Mouse (Mus musculus): Measurements from ENCODE around the gene Slc52a3.
"Not testable (repeated sequence)": the region's sequence is repeated elsewhere in the genome, so short reads cannot be mapped to it uniquely, and the experiment has no call there.

The Slc52a3 gene

DNA sequence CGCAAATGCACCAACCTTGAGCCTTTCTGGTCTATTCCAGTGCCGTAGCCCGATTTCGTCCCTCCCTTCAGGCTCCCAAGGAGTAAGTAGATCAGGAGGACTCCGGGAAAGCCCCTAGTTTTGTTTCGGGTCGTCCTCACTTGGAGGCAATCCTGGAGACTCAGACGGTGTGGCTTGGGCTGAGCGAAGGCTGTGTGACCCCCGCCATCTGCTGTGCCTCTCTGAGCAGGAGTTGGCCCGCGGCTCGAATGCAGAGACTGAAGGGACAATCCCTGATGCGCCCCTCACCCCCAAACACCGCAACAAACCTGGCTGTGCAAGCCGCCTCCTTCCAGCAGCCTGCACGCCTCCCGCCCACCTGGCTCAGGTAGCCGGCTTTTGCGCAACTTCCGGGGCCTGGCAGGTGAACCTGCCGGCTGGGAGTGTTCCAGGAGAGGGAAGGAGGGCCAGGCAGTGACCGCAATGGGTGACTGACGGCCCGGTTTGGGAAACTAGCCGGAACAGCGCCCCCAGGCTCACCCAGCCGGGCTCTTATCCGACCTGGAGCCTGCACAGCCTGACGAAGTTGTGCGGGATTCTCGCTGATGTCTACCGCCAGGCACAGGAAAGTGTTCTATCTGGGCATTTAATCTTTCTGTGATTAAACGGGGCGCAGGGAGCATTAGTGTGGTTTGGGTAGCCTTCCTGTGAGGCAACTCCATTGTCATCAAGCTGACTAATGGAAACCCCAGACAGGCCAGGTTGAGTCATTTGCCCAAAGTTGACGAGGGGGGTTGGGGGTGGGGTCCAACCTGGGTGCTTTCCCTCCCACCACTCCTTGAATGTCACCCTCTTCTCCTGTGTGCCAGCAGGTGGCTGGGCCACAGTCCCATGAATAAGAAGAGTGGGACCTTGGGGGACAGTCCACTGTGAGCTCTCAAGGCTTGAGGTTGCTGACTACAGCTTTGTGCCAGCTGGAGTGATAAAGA lies 22.4 kb upstream of the Slc52a3 start:
- peak; percentile 87 for DNase-seq (ENCODE audit: low spot score)

GRCm38 (mm10) chr2:151975295-151975694 lies 21.0 kb upstream of the Slc52a3 start:
- no peak for DNase-seq (ENCODE audit: low spot score)

DNA sequence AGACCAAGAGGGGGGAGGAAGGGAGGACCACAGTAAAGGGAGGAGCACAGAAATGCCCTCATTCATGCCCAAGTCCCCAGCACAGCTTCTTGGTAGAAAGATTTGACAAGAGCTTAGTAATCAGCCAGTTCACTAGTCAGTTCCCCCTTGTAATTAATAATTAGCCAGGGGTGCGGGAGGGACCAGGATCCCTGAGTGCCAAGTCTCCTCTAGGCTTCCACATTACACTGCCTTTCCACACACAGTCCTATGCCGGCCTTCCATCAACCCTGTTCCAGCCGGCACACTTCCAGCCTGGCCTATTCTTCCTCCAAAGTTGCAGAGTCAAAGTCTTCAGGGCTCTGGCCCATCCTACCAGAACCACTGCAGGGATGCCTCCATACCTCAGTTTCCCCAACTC lies 20.2 kb upstream of the Slc52a3 start:
- DNase-seq (ENCODE audit: low spot score), result peak; percentile 43

- peak; percentile 56 for DNase-seq (ENCODE audit: low spot score)
Observed at GRCm38 (mm10) chr2:151977689-151978440, 18.4 kb upstream of the Slc52a3 start.

DNA sequence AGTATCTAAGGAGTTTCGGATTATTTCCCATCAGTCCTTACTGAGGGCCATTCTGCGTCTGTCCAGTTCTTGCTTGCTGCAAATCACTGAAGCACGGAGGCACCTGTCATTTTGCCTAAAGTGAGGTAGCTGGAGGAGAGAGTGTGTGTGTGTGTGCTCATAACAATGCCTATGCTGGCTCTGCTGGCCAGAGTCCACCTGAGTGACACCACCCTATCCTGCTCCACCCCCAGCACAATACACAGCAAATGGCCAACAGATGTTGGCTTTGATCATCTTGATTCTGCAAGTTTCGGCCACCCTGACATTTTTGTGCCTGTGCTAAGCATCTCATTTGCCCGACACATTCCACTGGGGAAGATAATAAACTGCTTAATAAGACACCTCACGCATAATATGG lies 17.8 kb upstream of the Slc52a3 start:
- no peak for DNase-seq (ENCODE audit: low spot score)

DNA sequence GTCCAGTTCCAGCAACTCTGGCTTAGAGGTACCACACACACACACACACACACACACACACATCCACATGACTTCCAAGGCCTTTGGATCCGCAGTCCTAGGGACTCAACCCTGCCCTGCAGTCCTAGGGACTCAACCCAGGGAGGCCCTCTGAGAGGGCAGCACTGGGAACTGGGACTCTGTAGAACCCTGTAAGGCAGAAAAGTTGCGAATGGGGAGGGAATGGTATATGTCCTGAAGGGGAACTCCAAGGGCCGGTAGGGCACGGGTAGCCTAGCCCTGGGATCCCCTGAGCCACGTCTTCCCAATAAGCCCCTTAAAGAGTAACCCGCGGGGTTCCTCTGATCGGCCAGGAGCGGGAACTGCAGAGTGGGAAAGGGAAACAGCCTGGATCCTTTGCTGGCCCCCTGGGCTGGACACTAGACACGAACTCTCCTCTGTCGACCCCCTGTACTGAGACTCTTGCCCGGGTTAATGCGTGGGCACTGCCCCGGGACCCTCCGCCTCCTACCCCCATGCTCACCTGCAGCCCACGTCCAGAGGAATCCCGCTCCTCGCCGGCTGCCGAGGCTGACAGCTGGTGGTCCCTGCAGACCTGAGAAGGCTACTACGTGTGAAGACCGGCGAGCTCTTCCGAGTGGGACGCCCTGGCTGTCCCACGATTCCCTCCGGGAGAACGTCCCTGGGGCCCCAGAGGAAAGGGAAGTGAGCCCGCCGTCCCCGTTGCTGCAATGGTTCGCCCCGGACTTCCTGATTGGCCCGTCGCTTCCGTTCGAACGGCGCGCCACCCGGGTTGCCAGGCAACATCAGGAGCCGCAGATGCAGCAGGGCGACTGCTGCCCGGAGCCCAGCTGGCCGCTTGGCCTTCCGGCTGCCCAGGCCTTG lies 16.6 kb upstream of the Slc52a3 start, which contains the start of gene Fam110a:
Gene Fam110a, minus strand, starts transcription at position 750 of the 885 bp plus-strand sequence.
- peak; percentile 95 for DNase-seq (ENCODE audit: low spot score)

DNA sequence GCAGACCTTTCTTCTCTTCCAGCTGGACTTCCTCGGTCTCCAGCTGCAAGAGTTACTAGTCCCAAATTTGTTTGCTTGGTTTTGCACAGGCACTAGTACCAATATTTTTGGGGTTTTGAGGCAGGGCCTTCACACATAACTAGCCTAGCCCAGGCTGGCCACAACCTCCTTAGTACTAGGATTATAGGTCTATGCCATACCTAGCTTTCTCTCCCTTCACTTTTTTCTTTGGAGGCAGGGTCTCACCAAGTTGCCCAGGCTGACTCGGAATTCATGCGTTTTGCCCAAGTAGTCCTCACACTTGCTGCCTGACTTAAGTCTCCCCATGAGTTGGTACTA lies 16.0 kb upstream of the Slc52a3 start:
- DNase-seq (ENCODE audit: low spot score), result no peak

DNA sequence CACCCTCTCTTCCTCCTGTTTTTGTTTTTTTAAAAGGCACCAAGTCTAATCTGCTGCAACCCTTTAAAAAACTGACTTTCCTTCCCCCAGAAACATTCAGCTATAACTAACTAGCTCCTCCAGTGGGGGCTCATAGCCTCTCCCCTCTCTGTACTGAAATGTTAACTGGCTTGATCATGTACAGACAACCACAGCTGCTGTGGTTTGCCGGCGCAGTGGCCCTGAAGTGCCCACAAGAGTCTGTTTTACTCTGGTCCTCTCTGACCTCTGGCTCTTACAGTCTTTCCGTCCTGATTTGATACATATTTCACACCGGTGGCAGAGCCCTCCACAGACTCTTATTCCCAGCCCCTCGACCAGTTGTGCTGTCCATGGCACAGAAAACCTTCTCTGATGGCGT lies 15.0 kb upstream of the Slc52a3 start:
- DNase-seq (ENCODE audit: low spot score), result no peak

DNA sequence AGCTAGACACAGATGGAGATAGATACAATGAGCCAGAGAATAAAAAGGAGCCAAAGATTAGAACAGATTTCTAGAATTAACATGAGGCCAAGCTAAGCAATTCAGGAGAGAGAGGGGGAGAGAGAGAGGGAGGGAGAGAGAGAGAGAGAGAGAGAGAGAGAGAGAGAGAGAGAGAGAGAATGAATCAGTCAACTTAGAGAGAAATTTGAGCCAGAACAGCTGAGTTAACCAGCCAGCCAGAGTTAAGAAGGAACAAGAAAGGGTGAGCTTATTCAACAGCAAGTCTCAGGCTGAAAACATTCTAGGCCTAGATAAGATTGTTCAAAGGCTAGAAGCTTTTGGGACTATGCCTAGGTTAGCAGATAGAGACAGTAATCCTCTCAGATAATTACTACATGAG lies 13.8 kb upstream of the Slc52a3 start:
- no peak for DNase-seq (ENCODE audit: low spot score)

DNA sequence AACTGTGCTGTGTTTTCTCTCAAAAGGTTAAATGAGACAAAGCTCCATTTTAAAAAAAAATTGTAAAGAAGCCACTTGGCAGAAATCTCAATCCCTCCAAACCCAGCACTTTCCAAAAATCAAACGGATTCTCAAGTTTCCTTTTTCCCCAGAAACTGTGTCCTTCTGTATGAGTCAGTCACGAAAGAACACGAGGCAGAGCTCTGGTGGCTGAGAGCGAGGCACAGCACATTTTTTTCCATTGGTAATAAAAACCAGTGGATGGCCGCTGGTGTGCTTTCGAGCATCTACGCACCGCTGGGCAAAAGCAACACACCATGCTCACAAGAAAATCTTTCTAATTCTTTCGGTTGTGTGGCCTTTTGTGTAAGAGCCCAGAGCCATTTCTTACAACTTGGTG lies 12.3 kb upstream of the Slc52a3 start:
- DNase-seq (ENCODE audit: low spot score), result no peak

DNA sequence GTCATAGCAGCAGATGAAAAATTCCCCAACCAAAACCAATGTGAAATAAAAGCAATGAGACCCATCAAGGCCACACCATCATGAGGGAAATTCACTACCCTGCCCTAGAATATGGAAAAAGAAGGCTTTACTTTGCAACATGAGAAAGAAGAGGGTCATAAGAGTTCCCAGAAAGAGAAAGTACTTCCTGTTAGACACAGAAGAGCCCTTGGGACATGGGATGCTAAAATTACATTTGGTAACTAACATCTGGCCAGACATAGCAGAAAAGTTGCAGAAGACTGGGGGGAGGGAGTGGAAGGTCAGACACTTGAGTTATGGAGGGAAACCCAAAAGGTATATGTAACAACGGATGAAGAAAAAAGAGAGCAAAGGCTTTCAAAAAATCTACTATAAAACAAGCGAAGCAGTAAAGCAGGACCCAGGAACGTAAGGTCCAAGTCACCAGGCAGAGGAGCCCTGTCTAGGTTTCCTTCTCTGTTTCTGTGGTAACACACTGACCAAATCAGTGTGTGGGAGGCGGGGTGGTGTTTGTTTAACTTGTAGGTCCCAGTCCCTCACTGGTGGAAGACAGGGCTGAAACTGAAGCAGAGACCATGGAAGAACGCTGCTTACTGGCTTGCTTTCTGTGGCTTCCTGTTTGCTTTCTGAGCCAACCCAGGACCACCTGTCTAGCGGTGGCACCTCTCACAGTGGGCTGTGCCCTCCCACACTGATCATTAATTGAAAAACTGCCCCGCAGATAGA lies 10.7 kb upstream of the Slc52a3 start:
- no peak for DNase-seq (ENCODE audit: low spot score)

DNA sequence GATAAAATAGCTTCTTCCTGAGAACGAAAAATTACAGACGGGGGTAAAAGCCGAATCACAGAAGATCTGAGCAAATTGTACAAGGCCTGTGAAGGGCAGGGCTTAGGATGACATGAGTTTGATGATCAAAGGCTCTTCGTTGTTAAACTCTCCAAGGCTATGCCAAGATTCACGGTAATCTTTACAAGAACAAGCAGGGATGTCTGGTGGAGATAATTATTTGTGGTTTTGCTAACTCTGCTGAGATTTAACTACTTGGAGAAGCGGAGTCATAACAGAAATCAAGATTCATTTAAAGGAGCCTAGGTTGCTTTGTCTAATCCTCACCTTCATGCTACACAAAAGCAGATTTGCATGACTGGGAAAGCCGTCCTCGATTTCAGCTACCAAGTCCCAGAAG lies 9.4 kb upstream of the Slc52a3 start:
- no peak for DNase-seq (ENCODE audit: low spot score)

DNA sequence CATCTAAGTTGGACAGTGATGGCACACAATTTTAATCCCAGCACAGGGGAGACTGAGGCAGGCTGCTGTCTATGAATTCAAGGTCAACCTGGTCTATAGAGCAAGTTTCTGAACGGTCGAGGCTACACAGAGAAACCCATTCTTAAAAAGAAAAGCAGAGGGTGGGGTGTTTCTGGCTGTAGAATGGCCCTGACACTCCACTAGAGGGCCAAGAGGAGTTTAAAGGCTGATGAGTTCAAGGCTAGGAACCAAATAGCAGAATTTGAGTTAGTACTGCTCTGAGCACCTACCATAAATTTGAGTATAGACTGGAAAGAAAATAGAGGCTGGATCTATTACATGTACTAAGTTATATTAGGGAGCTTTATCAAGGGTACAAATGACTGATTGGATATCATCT lies 7.3 kb upstream of the Slc52a3 start:
- DNase-seq (ENCODE audit: low spot score), result no peak

DNA sequence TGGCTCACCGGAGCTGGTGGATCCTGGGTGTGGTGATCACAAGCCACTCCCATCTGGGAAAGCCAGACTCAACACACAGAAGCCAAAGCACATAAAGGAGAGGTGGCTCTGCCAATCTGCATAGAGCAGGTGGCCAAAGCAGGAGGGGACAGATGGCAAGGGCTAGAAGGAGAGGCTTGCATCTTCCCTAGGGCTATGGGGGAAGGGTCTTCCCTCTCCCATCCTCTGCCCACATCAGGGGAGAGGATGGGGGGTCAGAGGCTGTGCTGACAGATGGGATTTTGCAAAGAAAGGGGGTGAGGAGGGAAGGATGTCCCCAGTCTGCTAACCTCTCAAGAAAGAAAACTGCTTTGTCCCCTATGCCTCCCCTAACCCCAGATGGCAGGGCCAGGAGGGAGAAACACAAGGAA lies 5.3 kb upstream of the Slc52a3 start:
- DNase-seq (ENCODE audit: low spot score), result no peak

DNA sequence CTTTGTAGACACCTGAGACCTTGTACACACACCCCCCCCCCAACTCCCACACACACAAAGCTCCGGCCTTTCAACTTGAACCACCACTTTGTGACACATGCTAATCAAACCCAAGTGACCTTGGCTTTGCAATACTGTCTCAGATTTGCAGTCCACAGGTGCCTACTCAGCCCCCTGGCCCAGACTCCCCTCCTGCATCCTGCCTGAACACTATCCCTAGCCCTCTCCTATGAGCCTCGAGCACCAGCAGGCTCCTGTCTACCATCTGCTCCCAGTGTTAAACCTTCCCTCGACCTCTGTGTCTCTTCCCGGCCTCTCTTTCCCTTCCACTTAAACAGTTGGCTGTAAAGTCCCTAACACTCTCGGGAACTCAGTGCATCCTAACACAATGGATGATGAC lies 4.9 kb upstream of the Slc52a3 start:
- no peak for DNase-seq (ENCODE audit: low spot score)

GRCm38 (mm10) chr2:151994350-151995122 lies 1.8 kb upstream of the Slc52a3 start:
- peak; percentile 82 for DNase-seq (ENCODE audit: low spot score)

- DNase-seq (ENCODE audit: low spot score), result not testable (repeated sequence)
Observed at GRCm38 (mm10) chr2:151997190-151997575, 872 bp downstream of the Slc52a3 start.

DNA sequence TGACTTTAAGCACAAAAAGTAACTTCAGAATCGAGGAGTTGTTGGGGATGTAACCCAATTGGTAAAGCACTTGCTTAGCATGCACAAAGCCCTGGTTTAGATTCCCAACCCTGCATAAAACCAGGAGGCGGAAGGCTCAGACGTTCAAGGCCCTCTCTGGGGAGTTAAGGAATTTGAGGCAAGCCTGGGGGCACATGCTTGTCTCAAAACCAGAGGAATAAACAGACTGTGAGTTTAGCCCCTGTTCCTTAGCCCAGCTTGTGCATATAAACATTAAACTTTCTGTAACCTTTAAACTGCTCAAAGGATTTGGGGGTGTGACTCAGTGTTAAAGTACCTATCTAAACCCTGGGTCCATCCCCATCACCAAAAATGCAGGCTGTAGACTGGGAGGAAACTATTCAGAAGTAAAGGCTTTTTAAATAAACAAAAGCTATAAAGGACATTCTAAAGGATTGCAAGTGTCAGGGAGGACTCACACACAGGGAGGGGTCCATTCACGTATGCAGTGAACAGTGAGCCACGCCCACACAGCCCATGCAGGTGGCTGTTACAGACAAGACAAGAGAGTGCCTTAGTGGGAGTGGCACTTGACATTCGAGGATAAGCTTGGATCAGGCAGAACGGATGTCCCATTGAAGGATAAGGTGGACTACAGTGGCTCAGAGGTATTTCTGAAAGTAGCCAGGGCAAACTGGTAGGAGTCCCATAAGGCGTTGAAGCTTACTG lies 1.6 kb downstream of the Slc52a3 start:
- no peak for DNase-seq (ENCODE audit: low spot score)

- DNase-seq (ENCODE audit: low spot score), result peak; percentile 37
Observed at GRCm38 (mm10) chr2:151998505-151998899, 2.2 kb downstream of the Slc52a3 start.

- DNase-seq (ENCODE audit: low spot score), result no peak
Observed at GRCm38 (mm10) chr2:151998932-151999331, 2.6 kb downstream of the Slc52a3 start.

Measured in lung, postnatal 25 days (tissue).